Mouse (Mus musculus) E14TG2a.4 (cell line): ENCODE results near the gene Sgpp2.

Experiments used
- CTCF ChIP-seq: conservative IDR thresholded peaks from 2 replicates; pipeline ENCODE4 v1.5.1; 2014; ENCODE audit warnings: low read length
- NANOG ChIP-seq: IDR thresholded peaks from 2 replicates; pipeline ENCODE4 v1.6.1; 2014; ENCODE audit warnings: borderline replicate concordance, low read length, mixed read lengths
- POU5F1 ChIP-seq: IDR thresholded peaks from 2 replicates; pipeline ENCODE4 v1.6.1; 2014; ENCODE audit warnings: low read length, borderline replicate concordance

DNA sequence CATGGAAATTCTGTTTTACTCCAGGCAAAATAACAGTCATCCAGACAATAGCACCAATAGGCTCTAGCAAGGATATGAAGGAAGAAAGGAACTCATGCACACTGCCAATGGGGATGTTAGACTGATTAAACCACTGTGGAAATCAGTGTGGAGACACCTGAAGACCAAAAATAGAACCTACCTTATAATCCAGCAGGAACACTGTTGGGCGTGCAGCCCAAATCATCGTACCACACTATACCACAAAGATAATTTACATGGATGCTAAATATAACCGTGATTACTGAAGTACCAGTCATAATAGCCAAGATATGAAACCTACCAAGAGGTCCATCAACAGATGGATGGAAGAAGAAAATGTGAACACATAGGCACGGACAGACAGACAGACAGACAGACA lies 18.5 kb downstream of the Sgpp2 start:
- no peak for TF ChIP-seq CTCF
- TF ChIP-seq NANOG: no peak
- no peak for TF ChIP-seq POU5F1
